Mouse (Mus musculus) limb, embryonic 14.5 days (tissue): ENCODE data around the gene Gnb1l. TPM values are rescaled to one million over a fixed set of nuclear protein-coding genes. Genes with fewer than 3 reads are reported as not detected.

Source experiments
- ATAC-seq: fragments of 200-750 bp; cut with Nextera tagmentation; 2 replicates; pipeline ENCODE4 v1.8.0; 2017; ENCODE audit warnings: low read depth, moderate number of reproducible peaks, moderate TSS enrichment; ENCODE audit not compliant: low FRiP score
- DNase-seq: peaks from one replicate; pipeline ENCODE4 v3.0.0-alpha.2; 2015; ENCODE audit warnings: low spot score
- H3K27ac ChIP-seq: fragments of 300-500 bp; sonication (generic); replicated peaks from 2 replicates; pipeline ENCODE4 v1.5.1; 2014; ENCODE audit warnings: low read depth, mild to moderate bottlenecking, low read length, moderate library complexity, mixed read lengths
- H3K27me3 ChIP-seq: fragments of 300-500 bp; sonication (generic); 2 replicates; pipeline ENCODE4 v1.6.1; 2014; ENCODE audit warnings: low read length, mixed read lengths; ENCODE audit not compliant: control insufficient read depth, insufficient read depth
- H3K36me3 ChIP-seq: fragments of 300-500 bp; sonication (generic); 2 replicates; pipeline ENCODE4 v1.6.1; 2014; ENCODE audit warnings: mild to moderate bottlenecking, low read length, moderate library complexity, mixed read lengths; ENCODE audit not compliant: control insufficient read depth, insufficient read depth
- H3K4me1 ChIP-seq: fragments of 300-500 bp; sonication (generic); 2 replicates; pipeline ENCODE4 v1.6.1; 2014; ENCODE audit warnings: antibody characterized with exemption, low read length, mixed read lengths; ENCODE audit not compliant: control insufficient read depth, insufficient read depth
- H3K4me2 ChIP-seq: fragments of 300-500 bp; sonication (generic); replicated peaks from 2 replicates; pipeline ENCODE4 v1.6.1; 2014; ENCODE audit warnings: low read depth, mild to moderate bottlenecking, low read length, moderate library complexity; ENCODE audit not compliant: severe bottlenecking
- H3K4me3 ChIP-seq: fragments of 300-500 bp; sonication (generic); replicated peaks from 2 replicates; pipeline ENCODE4 v1.5.1; 2014; ENCODE audit warnings: low read length
- H3K9ac ChIP-seq: fragments of 300-500 bp; sonication (generic); 2 replicates; pipeline ENCODE4 v1.6.1; 2014; ENCODE audit warnings: mild to moderate bottlenecking, low read depth, low read length, moderate library complexity; ENCODE audit not compliant: severe bottlenecking
- H3K9me3 ChIP-seq: fragments of 300-500 bp; sonication (generic); 2 replicates; pipeline ENCODE4 v1.6.1; 2016; ENCODE audit warnings: low read length; ENCODE audit not compliant: control insufficient read depth
- POLR2A ChIP-seq: fragments of 200-500 bp; IDR thresholded peaks from 2 replicates; pipeline ENCODE4 v1.8.0; 2012; ENCODE audit warnings: inconsistent platforms, mild to moderate bottlenecking, moderate library complexity, borderline replicate concordance; ENCODE audit not compliant: insufficient read depth, insufficient read length; ENCODE audit errors: extremely low read depth
- whole genome bisulfite sequencing: fragments of 180-500 bp; shearing (Covaris S2); extraction: QIAGEN DNeasy Blood & Tissue Kit; methylation state at CpG from one replicate; pipeline ENCODE4 v1.1.7; 2014; 5-methylcytosine and 5-hydroxymethylcytosine counted together
- polyA plus RNA-seq, 2 experiments: library from polyadenylated mRNA; depleted of rRNA in 1 of 2; stranded (reverse) in 1 of 2; unstranded in 1 of 2; fragments of >200 nt; fragmentation: Nextera tagmentation in 1 of 2; extraction: Ambion mirVana in 1 of 2; gene quantifications; 2 replicates each; pipeline versions ENCODE4 v1.2.1 to v1.2.3; 2012 to 2014

The Gnb1l gene
- polyA plus RNA-seq, 2 experiments, result 16.1 to 20.2 TPM

DNA sequence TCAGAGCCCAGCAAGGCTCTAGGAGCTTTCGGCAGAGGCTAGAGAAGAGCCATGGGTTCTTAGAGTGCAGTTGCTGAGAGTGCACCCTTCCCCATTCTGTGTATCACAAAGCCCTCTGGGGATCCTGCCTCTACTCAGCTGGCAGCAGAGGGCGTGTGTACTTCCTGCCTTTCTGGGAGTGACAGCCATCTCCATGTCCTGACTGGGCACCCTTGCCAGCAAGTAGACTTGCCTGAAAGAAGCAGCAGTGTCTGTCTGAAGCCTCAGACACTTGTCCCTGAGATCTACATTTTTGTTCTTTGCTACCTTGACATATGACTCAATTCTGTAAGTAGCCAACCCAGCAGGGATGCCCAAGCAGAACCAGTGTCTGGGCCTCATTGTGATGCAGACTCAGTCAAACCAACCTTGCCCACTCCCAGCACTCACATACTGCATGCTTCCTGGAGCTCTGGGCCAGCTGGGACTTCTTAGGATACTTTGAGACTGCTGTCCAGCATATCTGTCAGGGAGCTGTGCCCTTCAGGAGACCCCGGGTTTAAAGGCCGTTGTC, 17.5 kb upstream of the Gnb1l start:
- Histone ChIP-seq H3K27me3 (no peaks in the 10 kb centered on the region), H3K36me3 (peaks cover 6% of the 10 kb centered on the region; the same call in 1 of the 2 replicates), H3K27ac (no peak overlapping the region), H3K4me3 (no peak overlapping the region), H3K4me1 (peaks cover 9% of the 10 kb centered on the region), H3K4me2 (no peak overlapping the region), H3K9ac (no peak overlapping the region), H3K9me3 (no peaks in the 10 kb centered on the region)
- ATAC-seq (no peak), DNase-seq (no peak)
- no peak for TF ChIP-seq POLR2A
- WGBS, result 59% methylated on average over 4 of the region's 4 CpGs

DNA sequence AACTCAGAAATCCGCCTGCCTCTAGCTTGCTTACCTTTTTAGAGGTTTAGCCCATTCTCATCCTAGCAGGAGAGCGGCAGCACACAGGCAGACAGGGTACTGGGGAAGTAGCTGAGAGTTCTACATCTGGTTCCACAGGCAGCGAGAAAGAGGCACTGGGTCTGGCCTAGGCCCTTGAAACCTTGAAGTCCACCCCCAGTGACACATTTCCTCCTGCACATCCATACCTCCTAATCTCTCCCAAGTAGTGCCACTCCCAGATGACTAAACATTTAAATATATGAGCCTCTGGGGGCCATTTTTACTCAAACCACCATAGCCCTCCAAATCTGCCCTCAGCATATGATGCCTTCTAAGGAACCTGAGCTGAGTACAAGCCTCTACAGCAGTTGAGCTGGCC, 16.1 kb upstream of the Gnb1l start:
- DNase-seq (no peak), ATAC-seq (no peak)
- H3K9ac ChIP-seq, result no peak overlapping the region
- no peaks in the 10 kb centered on the region for H3K9me3 ChIP-seq
- 86% methylated on average over 3 of the region's 3 CpGs for WGBS
- H3K4me1 ChIP-seq, result peaks cover 9% of the 10 kb centered on the region
- no peaks in the 10 kb centered on the region for H3K27me3 ChIP-seq
- no peak overlapping the region for H3K27ac ChIP-seq
- H3K4me2 ChIP-seq, result no peak overlapping the region
- no peak overlapping the region for H3K4me3 ChIP-seq
- no peak for TF ChIP-seq POLR2A
- H3K36me3 ChIP-seq, result peaks cover 3% of the 10 kb centered on the region; the same call in 1 of the 2 replicates

DNA sequence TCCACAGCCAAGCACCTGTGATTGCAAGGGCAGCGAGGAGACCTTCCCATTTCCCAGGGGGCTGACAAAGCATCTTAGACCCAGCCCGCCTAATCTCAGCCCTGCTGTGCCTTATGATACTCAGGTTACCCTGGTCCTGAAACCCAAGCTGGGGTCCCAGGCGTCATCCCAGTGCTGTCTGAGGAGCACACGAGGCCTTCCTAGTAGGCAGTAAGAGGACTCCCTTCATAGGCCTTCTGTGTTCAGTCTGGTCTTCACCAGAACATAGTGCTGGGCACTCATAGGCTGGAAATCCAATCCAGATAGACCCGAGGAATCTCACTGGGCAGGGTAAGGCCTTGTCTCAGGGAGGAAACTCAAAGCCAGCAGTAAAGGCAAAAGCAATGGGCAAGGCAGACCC, 14.7 kb upstream of the Gnb1l start:
- Histone ChIP-seq H3K36me3 (no peaks in the 10 kb centered on the region), H3K27ac (no peak overlapping the region), H3K4me3 (no peak overlapping the region), H3K9ac (no peak overlapping the region), H3K27me3 (no peaks in the 10 kb centered on the region), H3K4me1 (peaks cover 9% of the 10 kb centered on the region), H3K4me2 (no peak overlapping the region), H3K9me3 (no peaks in the 10 kb centered on the region)
- WGBS, result 64% methylated on average over 5 of the region's 5 CpGs
- ATAC-seq (peak; percentile 78; the same call in 1 of the 2 replicates), DNase-seq (no peak)
- TF ChIP-seq POLR2A, result no peak

DNA sequence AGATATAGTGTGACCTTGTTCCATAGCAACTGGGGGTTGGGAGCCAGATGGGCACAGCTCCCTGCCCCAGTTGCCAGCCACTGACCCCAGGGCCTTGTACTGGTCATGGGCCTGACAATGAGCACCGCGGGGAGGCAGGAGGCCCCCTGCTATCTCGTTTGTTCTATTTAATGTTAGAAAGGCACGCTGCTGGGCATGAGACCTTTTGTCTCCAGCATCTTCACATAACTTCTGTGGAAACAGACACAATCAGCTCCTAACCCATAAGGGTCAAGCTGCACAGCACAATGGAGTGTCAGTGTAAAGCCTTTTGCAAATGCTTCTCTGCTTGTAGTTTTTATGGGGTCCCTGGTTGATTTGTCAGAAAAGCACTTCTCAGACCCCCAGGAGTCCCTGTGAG, 14.1 kb upstream of the Gnb1l start:
- no peak for TF ChIP-seq POLR2A
- Histone ChIP-seq H3K4me2 (no peak overlapping the region), H3K4me1 (peaks cover 9% of the 10 kb centered on the region), H3K9ac (0 out of 2 replicates have a peak overlapping the region, but pooled peaks have one; percentile 16), H3K9me3 (no peaks in the 10 kb centered on the region), H3K36me3 (no peaks in the 10 kb centered on the region), H3K27me3 (no peaks in the 10 kb centered on the region), H3K4me3 (no peak overlapping the region), H3K27ac (no peak overlapping the region)
- ATAC-seq, result no peak
- no peak for DNase-seq
- WGBS, result 55% methylated on average over 4 of the region's 4 CpGs

DNA sequence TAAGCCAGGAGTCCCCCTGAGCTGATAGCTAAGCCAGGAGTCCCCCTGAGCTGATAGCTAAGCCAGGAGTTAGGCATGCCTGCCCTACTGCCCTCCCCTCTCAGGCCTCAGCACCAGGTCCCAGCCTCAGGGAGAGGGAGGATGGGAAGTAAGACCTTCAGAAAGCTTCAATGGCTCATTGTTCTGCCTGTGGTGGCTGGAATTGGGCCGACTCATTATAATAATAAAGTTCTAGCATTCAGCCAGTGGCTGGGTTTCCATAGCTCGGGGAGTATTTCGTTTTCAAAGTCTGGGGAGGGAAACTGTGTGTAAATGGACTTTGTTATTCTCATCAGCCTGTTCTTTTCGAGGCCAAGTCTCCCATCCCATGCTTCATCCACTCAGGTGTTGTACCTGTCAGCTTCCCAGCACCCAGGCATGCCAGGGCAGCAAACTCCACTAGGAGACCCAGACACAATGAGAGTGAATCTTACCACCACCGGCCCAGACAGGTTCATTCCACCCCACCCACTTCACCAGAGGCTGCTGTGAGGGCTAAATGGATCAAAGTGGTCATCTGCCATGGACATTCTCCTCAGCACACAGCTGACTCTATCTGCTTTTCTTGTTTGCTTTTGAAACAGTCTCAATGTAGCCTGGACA, 13.6 kb upstream of the Gnb1l start:
- ATAC-seq (peak; percentile 41; the same call in 1 of the 2 replicates), DNase-seq (no peak)
- no peak overlapping the region for H3K4me3 ChIP-seq
- no peaks in the 10 kb centered on the region for H3K9me3 ChIP-seq
- no peaks in the 10 kb centered on the region for H3K36me3 ChIP-seq
- no peaks in the 10 kb centered on the region for H3K27me3 ChIP-seq
- no peak overlapping the region for H3K4me2 ChIP-seq
- H3K9ac ChIP-seq, result 0 out of 2 replicates have a peak overlapping the region, but pooled peaks have one; percentile 16
- peaks cover 9% of the 10 kb centered on the region for H3K4me1 ChIP-seq
- TF ChIP-seq POLR2A, result no peak
- WGBS, result 60% methylated on average over 5 of the region's 5 CpGs
- H3K27ac ChIP-seq, result 0 out of 2 replicates have a peak overlapping the region, but pooled peaks have one; percentile 8

DNA sequence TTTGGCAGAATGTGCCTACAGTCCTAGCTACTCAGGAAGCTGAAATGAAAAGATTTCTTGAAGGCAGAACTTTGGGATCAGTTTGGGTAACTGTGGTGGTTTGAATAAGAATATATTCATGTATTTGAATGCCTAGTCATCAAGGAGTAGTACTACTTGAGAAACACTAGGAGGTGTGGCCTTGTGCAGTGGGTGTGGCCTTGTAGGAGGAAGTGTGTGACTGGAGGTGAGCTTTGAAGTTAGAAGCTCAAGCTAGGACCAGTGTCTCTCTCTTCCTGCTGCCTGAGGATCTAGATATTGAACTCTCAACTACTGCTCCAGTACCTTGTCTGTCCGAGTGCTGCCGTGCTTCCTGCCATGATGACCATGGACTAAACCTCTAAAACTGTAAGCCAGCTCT, 12.4 kb upstream of the Gnb1l start:
- WGBS, result 95% methylated on average over 2 of the region's 2 CpGs

More for the DNA sequence above, 12.4 kb upstream of the Gnb1l start:
- H3K4me3 ChIP-seq, result no peak overlapping the region
- H3K4me1 ChIP-seq, result peaks cover 9% of the 10 kb centered on the region
- no peak for ATAC-seq
- no peak for DNase-seq
- TF ChIP-seq POLR2A, result no peak
- no peaks in the 10 kb centered on the region for H3K27me3 ChIP-seq
- H3K9me3 ChIP-seq, result no peaks in the 10 kb centered on the region
- H3K9ac ChIP-seq, result no peak overlapping the region
- no peak overlapping the region for H3K4me2 ChIP-seq
- H3K36me3 ChIP-seq, result no peaks in the 10 kb centered on the region
- H3K27ac ChIP-seq, result no peak overlapping the region
